Mouse (Mus musculus): ENCODE measurements around the gene Trp53. TPM values are rescaled to one million over a fixed set of nuclear protein-coding genes. Genes with fewer than 3 reads are reported as not detected.

Gene Trp53
- total and polyA plus RNA-seq, 3 experiments: 76.4 to 212 TPM; not detected in 1

DNA sequence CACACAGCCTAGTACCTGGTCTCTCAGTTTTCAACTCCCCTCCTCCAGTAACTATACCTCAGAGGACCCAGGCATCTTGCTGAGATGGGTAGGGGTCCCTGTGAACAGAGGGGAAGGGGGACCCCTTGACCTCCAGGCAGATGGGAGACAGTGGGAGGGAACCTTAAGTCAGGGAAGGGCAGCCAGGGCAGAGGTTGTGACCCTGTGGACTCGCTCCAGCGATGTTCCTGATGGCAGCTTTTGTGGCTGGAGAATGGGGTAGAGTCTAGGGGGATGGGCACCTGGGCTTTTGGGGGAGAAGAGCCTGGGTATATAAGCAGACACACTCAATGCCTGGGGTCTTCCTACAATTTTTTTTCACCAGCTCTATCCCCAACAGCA, 26.8 kb upstream of the Trp53 start:
- DNase-seq (ENCODE audit: low read depth, low spot score): no peak
- no peak overlapping the region for H3K4me3 ChIP-seq (ENCODE audit: control insufficient read depth in 1 of 2, insufficient read depth in 1 of 2, low read depth in 2 of 2, low read length in 2 of 2)
- peaks cover 0 to under 1% of the 10 kb centered on the region in 2 experiments; a peak in 2 of 4 replicates for H3K27me3 ChIP-seq (ENCODE audit: control insufficient read depth in 1 of 2, insufficient read depth in 2 of 2, low read length in 2 of 2)
- no peak overlapping the region for H3K27ac ChIP-seq (ENCODE audit: control insufficient read depth, low read depth, low read length)
- H3K79me2 ChIP-seq (ENCODE audit: control insufficient read depth, insufficient read depth, low read length, poor library complexity): no peaks in the 10 kb centered on the region
- no peaks in the 10 kb centered on the region for H3K4me1 ChIP-seq (ENCODE audit: control insufficient read depth in 1 of 2, insufficient read depth in 2 of 2, low read length in 2 of 2)
- TF ChIP-seq MYB (IDR thresholded peaks at IDR 0.05; ENCODE audit: low read depth, low read length): no peak
- TF ChIP-seq UBTF (IDR thresholded peaks at IDR 0.05; ENCODE audit: borderline replicate concordance, insufficient read depth, low read depth, low read length): no peak
- no peak for TF ChIP-seq MAFK (IDR thresholded peaks at IDR 0.05; ENCODE audit: borderline replicate concordance, low read depth, low read length)
- no peak for TF ChIP-seq MAZ (IDR thresholded peaks at IDR 0.05; ENCODE audit: low read depth, low read length)
- TF ChIP-seq MYC (IDR thresholded peaks at IDR 0.05; ENCODE audit: low read depth, low read length): no peak
- no peak for TF ChIP-seq NRF1 (IDR thresholded peaks at IDR 0.05; ENCODE audit: insufficient read depth, low read depth, low read length, poor library complexity, severe bottlenecking)
- H3K36me3 ChIP-seq (ENCODE audit: control insufficient read depth in 1 of 2, insufficient read depth in 2 of 2, low read length in 2 of 2): no peaks in the 10 kb centered on the region
- H3K9ac ChIP-seq (ENCODE audit: control insufficient read depth, low read depth, low read length, poor library complexity, severe bottlenecking): no peak overlapping the region
- no peaks in the 10 kb centered on the region for H3K9me3 ChIP-seq (replicated peaks; ENCODE audit: insufficient read depth, low read length)

DNA sequence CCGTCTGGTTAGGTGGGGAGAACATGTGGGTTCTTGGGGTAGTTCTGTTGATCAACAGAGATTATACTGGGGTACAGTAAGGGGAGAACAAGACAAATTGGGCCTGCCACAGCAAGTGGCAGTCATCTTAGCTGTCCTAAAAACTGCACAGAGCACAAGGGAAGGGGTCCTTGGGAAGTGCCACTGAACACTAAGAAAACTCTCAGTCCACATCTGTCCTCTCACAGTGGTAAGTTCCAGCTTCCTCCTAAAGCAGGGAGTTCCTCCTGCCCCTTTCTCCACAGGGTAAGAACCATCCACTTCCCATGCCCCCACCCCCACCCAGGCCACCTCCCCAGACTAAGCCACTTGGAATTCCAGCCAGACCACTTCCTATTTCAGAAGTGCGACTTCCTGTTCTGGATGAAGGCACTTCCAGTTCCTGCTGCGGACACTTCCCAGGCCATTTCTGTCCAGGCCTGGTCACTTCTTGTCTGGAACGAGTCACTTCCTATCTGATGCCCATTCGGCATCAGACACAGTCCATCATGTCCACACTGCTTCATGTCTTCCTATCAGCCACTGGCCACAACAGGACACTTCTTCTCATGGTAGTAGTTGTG, 25.5 kb upstream of the Trp53 start:
- Histone ChIP-seq H3K4me1 (ENCODE audit: control insufficient read depth in 1 of 2, insufficient read depth in 2 of 2, low read length in 2 of 2) (no peaks in the 10 kb centered on the region), H3K27ac (ENCODE audit: control insufficient read depth, low read depth, low read length) (no peak overlapping the region), H3K9ac (ENCODE audit: control insufficient read depth, low read depth, low read length, poor library complexity, severe bottlenecking) (no peak overlapping the region), H3K27me3 (ENCODE audit: control insufficient read depth in 1 of 2, insufficient read depth in 2 of 2, low read length in 2 of 2) (no peaks in the 10 kb centered on the region), H3K9me3 (replicated peaks; ENCODE audit: insufficient read depth, low read length) (no peaks in the 10 kb centered on the region), H3K4me3 (ENCODE audit: control insufficient read depth in 1 of 2, insufficient read depth in 1 of 2, low read depth in 2 of 2, low read length in 2 of 2) (no peak overlapping the region), H3K79me2 (ENCODE audit: control insufficient read depth, insufficient read depth, low read length, poor library complexity) (no peaks in the 10 kb centered on the region), H3K36me3 (ENCODE audit: control insufficient read depth in 1 of 2, insufficient read depth in 2 of 2, low read length in 2 of 2) (no peaks in the 10 kb centered on the region)
- DNase-seq (ENCODE audit: low read depth, low spot score): no peak
- TF ChIP-seq CHD2 (IDR thresholded peaks at IDR 0.05; ENCODE audit: low read length) (no peak), TAL1 (IDR thresholded peaks at IDR 0.05; ENCODE audit: low read length) (no peak), MAZ (IDR thresholded peaks at IDR 0.05; ENCODE audit: low read depth, low read length) (no peak), SMC3 (IDR thresholded peaks at IDR 0.05; ENCODE audit: low read depth, low read length) (no peak), POLR2AphosphoS2 (IDR thresholded peaks at IDR 0.05; ENCODE audit: low read length) (no peak), MAFK (IDR thresholded peaks at IDR 0.05; ENCODE audit: borderline replicate concordance, low read depth, low read length) (no peak), MYB (IDR thresholded peaks at IDR 0.05; ENCODE audit: low read depth, low read length) (no peak), GATA1 (IDR thresholded peaks at IDR 0.05; ENCODE audit: low read depth, low read length) (no peak), POLR2A (IDR thresholded peaks at IDR 0.05; ENCODE audit: control insufficient read depth in 1 of 2, insufficient read depth in 1 of 2, low read depth in 1 of 2, low read length in 2 of 2, poor library complexity in 1 of 2) (no peak), SIN3A (IDR thresholded peaks at IDR 0.05; ENCODE audit: low read length) (no peak), CHD1 (IDR thresholded peaks at IDR 0.05; ENCODE audit: low read depth, low read length) (no peak), TBP (IDR thresholded peaks at IDR 0.05; ENCODE audit: low read depth, low read length) (no peak), MEF2A (IDR thresholded peaks at IDR 0.05; ENCODE audit: extremely low read depth, insufficient replicate concordance, low read depth, low read length, poor library complexity, severe bottlenecking) (no peak), NELFE (IDR thresholded peaks at IDR 0.05; ENCODE audit: low read depth, low read length) (no peak), ZC3H11A (IDR thresholded peaks at IDR 0.05; ENCODE audit: low read depth, low read length) (no peak), HCFC1 (IDR thresholded peaks at IDR 0.05; ENCODE audit: low read depth, low read length) (no peak), ZKSCAN1 (IDR thresholded peaks at IDR 0.05; ENCODE audit: low read depth, low read length) (no peak), ETS1 (IDR thresholded peaks at IDR 0.05; ENCODE audit: low read depth, low read length) (no peak)

Data from MEL (cell line).